Mouse (Mus musculus) liver, postnatal 0 days (tissue): Measurements from ENCODE around the gene Pnpt1.

Source experiments
- CTCF ChIP-seq: sonication (generic); IDR thresholded peaks from 2 replicates; pipeline ENCODE4 v1.5.1; 2016; ENCODE audit warnings: antibody characterized with exemption, low read depth
- EP300 ChIP-seq: IDR thresholded peaks from 2 replicates; pipeline ENCODE4 v1.6.1; 2016; ENCODE audit warnings: antibody characterized with exemption, low read depth, mild to moderate bottlenecking

DNA sequence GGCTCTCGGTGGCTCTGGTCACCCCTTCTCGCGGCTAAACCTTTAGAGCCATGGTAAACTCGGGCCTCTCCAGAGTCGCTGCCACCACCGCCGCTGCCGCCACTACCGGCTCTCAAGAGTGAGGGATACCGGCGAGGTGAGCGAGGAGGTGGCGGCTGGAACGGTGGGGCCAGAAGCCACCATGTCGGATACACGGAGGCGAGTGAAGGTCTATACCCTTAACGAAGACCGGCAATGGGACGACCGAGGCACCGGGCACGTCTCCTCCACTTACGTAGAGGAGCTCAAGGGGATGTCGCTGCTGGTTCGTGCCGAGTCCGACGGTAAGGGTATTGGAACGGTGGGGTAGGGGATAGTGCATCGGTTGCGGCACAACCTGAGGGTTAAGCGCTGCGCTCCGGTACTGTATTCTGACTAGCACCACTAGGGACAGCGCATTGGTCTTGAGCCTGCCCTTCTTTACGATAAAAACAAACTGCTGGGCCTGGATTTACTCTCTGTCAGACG, 42.6 kb downstream of the Pnpt1 start:
- no peak for TF ChIP-seq EP300
- peak; percentile 70 for TF ChIP-seq CTCF
